Mouse (Mus musculus): ENCODE data around the gene Pkp4. TPM values are rescaled to one million over a fixed set of nuclear protein-coding genes. Genes with fewer than 3 reads are reported as not detected.

Pkp4 gene
- total RNA-seq, 2 experiments from 2014 or later, result 229 to 242 TPM

GRCm38 (mm10) chr2:59272713-59273112 lies 112.1 kb downstream of the Pkp4 start:
- no peak for DNase-seq

GRCm38 (mm10) chr2:59280914-59281562 lies 120.4 kb downstream of the Pkp4 start:
- DNase-seq, result no peak

- no peak for DNase-seq
These were observed 122.3 kb downstream of the Pkp4 start for GRCm38 (mm10) chr2:59282966-59283365.

GRCm38 (mm10) chr2:59284216-59284615 lies 123.6 kb downstream of the Pkp4 start:
- no peak for DNase-seq

- peak; percentile 32 for DNase-seq
These were observed 124.3 kb downstream of the Pkp4 start for GRCm38 (mm10) chr2:59284734-59285490.

- no peak for DNase-seq
These were observed 124.9 kb downstream of the Pkp4 start for GRCm38 (mm10) chr2:59285581-59285980.

GRCm38 (mm10) chr2:59286247-59286646 lies 125.6 kb downstream of the Pkp4 start:
- peak; percentile 83 for DNase-seq

GRCm38 (mm10) chr2:59287630-59288029 lies 127.0 kb downstream of the Pkp4 start:
- DNase-seq, result no peak

- DNase-seq, result no peak
These were observed 128.8 kb downstream of the Pkp4 start for GRCm38 (mm10) chr2:59289411-59289810.

GRCm38 (mm10) chr2:59290391-59290790 lies 129.7 kb downstream of the Pkp4 start:
- DNase-seq, result no peak

GRCm38 (mm10) chr2:59299831-59300230 lies 139.2 kb downstream of the Pkp4 start:
- no peak for DNase-seq

GRCm38 (mm10) chr2:59301671-59302070 lies 141.0 kb downstream of the Pkp4 start:
- no peak for DNase-seq

GRCm38 (mm10) chr2:59302430-59302829 lies 141.8 kb downstream of the Pkp4 start:
- no peak for DNase-seq

- DNase-seq, result no peak
These were observed 142.9 kb downstream of the Pkp4 start for GRCm38 (mm10) chr2:59303530-59304063.

- no peak for DNase-seq
These were observed 146.7 kb downstream of the Pkp4 start for GRCm38 (mm10) chr2:59307302-59307701.

- no peak for DNase-seq
These were observed 147.4 kb downstream of the Pkp4 start for GRCm38 (mm10) chr2:59308055-59308454.

GRCm38 (mm10) chr2:59313293-59313692 lies 152.6 kb downstream of the Pkp4 start:
- no peak for DNase-seq

- DNase-seq, result no peak
These were observed 158.0 kb downstream of the Pkp4 start for GRCm38 (mm10) chr2:59318631-59319030.

- no peak for DNase-seq
These were observed 167.3 kb downstream of the Pkp4 start for GRCm38 (mm10) chr2:59327946-59328345.

GRCm38 (mm10) chr2:59331093-59331492 lies 170.4 kb downstream of the Pkp4 start:
- no peak for DNase-seq

- no peak for DNase-seq
These were observed 171.9 kb downstream of the Pkp4 start for GRCm38 (mm10) chr2:59332523-59332922.

- DNase-seq, result no peak
These were observed 177.9 kb downstream of the Pkp4 start for GRCm38 (mm10) chr2:59338501-59338900.

- no peak for DNase-seq
These were observed 178.3 kb downstream of the Pkp4 start for GRCm38 (mm10) chr2:59338926-59339325.

All from heart, postnatal 4 days (tissue).